Mouse (Mus musculus) intestine, embryonic 15.5 days (tissue): Measurements from ENCODE around the gene Unc45a. TPM values are rescaled to one million over a fixed set of nuclear protein-coding genes. Genes with fewer than 3 reads are reported as not detected.

Source experiments
- ATAC-seq: fragments of 200-750 bp; cut with Nextera tagmentation; 2 replicates; pipeline ENCODE4 v1.8.0; 2017; ENCODE audit warnings: moderate TSS enrichment, moderate library complexity
- H3K27ac ChIP-seq: fragments of 300-500 bp; sonication (generic); 2 replicates; pipeline ENCODE4 v1.5.1; 2015; ENCODE audit warnings: mild to moderate bottlenecking, inconsistent platforms
- H3K27me3 ChIP-seq: fragments of 300-500 bp; sonication (generic); replicated peaks from 2 replicates; pipeline ENCODE4 v1.6.1; 2015; ENCODE audit warnings: inconsistent platforms
- H3K36me3 ChIP-seq: fragments of 300-500 bp; sonication (generic); 2 replicates; pipeline ENCODE4 v1.6.1; 2015; ENCODE audit warnings: inconsistent platforms
- H3K4me1 ChIP-seq: fragments of 300-500 bp; sonication (generic); replicated peaks from 2 replicates; pipeline ENCODE4 v1.6.1; 2015; ENCODE audit warnings: inconsistent platforms
- H3K4me2 ChIP-seq: fragments of 300-500 bp; sonication (generic); replicated peaks from 2 replicates; pipeline ENCODE4 v1.6.1; 2015; ENCODE audit warnings: mild to moderate bottlenecking, inconsistent platforms
- H3K4me3 ChIP-seq: fragments of 300-500 bp; sonication (generic); replicated peaks from 2 replicates; pipeline ENCODE4 v1.5.1; 2015; ENCODE audit warnings: inconsistent platforms
- H3K9ac ChIP-seq: fragments of 300-500 bp; sonication (generic); 2 replicates; pipeline ENCODE4 v1.6.1; 2015; ENCODE audit warnings: inconsistent platforms
- H3K9me3 ChIP-seq: fragments of 300-500 bp; sonication (generic); 2 replicates; pipeline ENCODE4 v1.6.1; 2016; ENCODE audit warnings: inconsistent platforms
- whole genome bisulfite sequencing: fragments of 180-500 bp; shearing (Covaris S2); methylation state at CpG from one replicate; pipeline ENCODE4 v1.1.7; 2015; 5-methylcytosine and 5-hydroxymethylcytosine counted together
- polyA plus RNA-seq: library from polyadenylated mRNA; unstranded; fragments of >200 nt; fragmentation: Nextera tagmentation; extraction: Ambion mirVana; gene quantifications from 2 replicates; pipeline ENCODE4 v1.2.1, GENCODE M21; 2015

The Unc45a gene
- polyA plus RNA-seq, 1 experiment from 2014 or later, result 37.6 TPM

GRCm38 (mm10) chr7:80294062-80294763, 46.6 kb downstream of the Unc45a start, which contains the start of gene Prc1:
Gene Prc1 (plus strand): TSS chr7:80294450.
- WGBS, result under 1% methylated on average over 52 of the region's 52 CpGs
- Histone ChIP-seq H3K27ac (peak within 1 kb of the TSS; percentile 78), H3K4me1 (peaks cover 3% of the 10 kb centered on the region; the same call in 1 of the 2 replicates), H3K9me3 (no peaks in the 10 kb centered on the region), H3K27me3 (no peaks in the 10 kb centered on the region), H3K4me2 (peak within 1 kb of the TSS; percentile 64), H3K4me3 (peak within 1 kb of the TSS; percentile 66), H3K36me3 (0 out of 2 replicates have a peak, but pooled peaks cover 6% of the 10 kb centered on the region), H3K9ac (peak within 1 kb of the TSS; percentile 55)
- ATAC-seq, result peak; percentile 99

GRCm38 (mm10) chr7:80287736-80288135, 53.1 kb downstream of the Unc45a start:
- no peaks in the 10 kb centered on the region for H3K9me3 ChIP-seq
- H3K27me3 ChIP-seq, result no peaks in the 10 kb centered on the region
- 0 out of 2 replicates have a peak, but pooled peaks cover 2% of the 10 kb centered on the region for H3K4me1 ChIP-seq
- H3K9ac ChIP-seq, result no peak overlapping the region
- no peak overlapping the region for H3K4me2 ChIP-seq
- 80% methylated on average over 10 of the region's 10 CpGs for WGBS
- H3K4me3 ChIP-seq, result no peak overlapping the region
- peaks cover 50% of the 10 kb centered on the region for H3K36me3 ChIP-seq
- H3K27ac ChIP-seq, result no peak overlapping the region
- ATAC-seq, result no peak

GRCm38 (mm10) chr7:80285725-80286124, 55.1 kb downstream of the Unc45a start:
- WGBS, result 94% methylated on average over 6 of the region's 6 CpGs
- H3K27me3 ChIP-seq, result no peaks in the 10 kb centered on the region
- no peak for ATAC-seq
- H3K9ac ChIP-seq, result no peak overlapping the region
- H3K9me3 ChIP-seq, result no peaks in the 10 kb centered on the region
- no peak overlapping the region for H3K27ac ChIP-seq
- peaks cover 50% of the 10 kb centered on the region for H3K36me3 ChIP-seq
- no peak overlapping the region for H3K4me3 ChIP-seq
- H3K4me2 ChIP-seq, result no peak overlapping the region
- 0 out of 2 replicates have a peak, but pooled peaks cover 2% of the 10 kb centered on the region for H3K4me1 ChIP-seq

- no peak overlapping the region for H3K4me2 ChIP-seq
- ATAC-seq, result no peak
- 87% methylated on average over 5 of the region's 5 CpGs for WGBS
These were observed 56.4 kb downstream of the Unc45a start for GRCm38 (mm10) chr7:80284391-80284790.

GRCm38 (mm10) chr7:80283226-80283918, 57.4 kb downstream of the Unc45a start:
- Histone ChIP-seq H3K4me3 (no peak overlapping the region), H3K36me3 (peaks cover 48% of the 10 kb centered on the region), H3K27ac (no peak overlapping the region), H3K4me2 (no peak overlapping the region), H3K27me3 (no peaks in the 10 kb centered on the region), H3K9me3 (no peaks in the 10 kb centered on the region), H3K9ac (no peak overlapping the region), H3K4me1 (0 out of 2 replicates have a peak, but pooled peaks cover 2% of the 10 kb centered on the region)
- 82% methylated on average over 3 of the region's 3 CpGs for whole genome bisulfite sequencing
- no peak for ATAC-seq

More at GRCm38 (mm10) chr7:80284391-80284790, 56.4 kb downstream of the Unc45a start:
- Histone ChIP-seq H3K9me3 (no peaks in the 10 kb centered on the region), H3K36me3 (peaks cover 46% of the 10 kb centered on the region), H3K4me3 (no peak overlapping the region), H3K9ac (no peak overlapping the region), H3K27ac (no peak overlapping the region), H3K4me1 (0 out of 2 replicates have a peak, but pooled peaks cover 2% of the 10 kb centered on the region), H3K27me3 (no peaks in the 10 kb centered on the region)

- Histone ChIP-seq H3K4me2 (no peak overlapping the region), H3K27ac (no peak overlapping the region), H3K9ac (no peak overlapping the region), H3K4me1 (0 out of 2 replicates have a peak, but pooled peaks cover 2% of the 10 kb centered on the region), H3K27me3 (no peaks in the 10 kb centered on the region), H3K9me3 (no peaks in the 10 kb centered on the region), H3K4me3 (no peak overlapping the region), H3K36me3 (peaks cover 33% of the 10 kb centered on the region)
- 80% methylated on average over 3 of the region's 3 CpGs for WGBS
- ATAC-seq, result no peak
These were observed 59.2 kb downstream of the Unc45a start for GRCm38 (mm10) chr7:80281646-80282045.

- Histone ChIP-seq H3K27ac (no peak overlapping the region), H3K36me3 (peaks cover 29% of the 10 kb centered on the region), H3K4me2 (no peak overlapping the region), H3K9ac (no peak overlapping the region), H3K9me3 (no peaks in the 10 kb centered on the region), H3K27me3 (no peaks in the 10 kb centered on the region), H3K4me3 (no peak overlapping the region), H3K4me1 (0 out of 2 replicates have a peak, but pooled peaks cover 2% of the 10 kb centered on the region)
- no peak for ATAC-seq
- 92% methylated on average over 2 of the region's 2 CpGs for WGBS
These were observed 59.8 kb downstream of the Unc45a start for GRCm38 (mm10) chr7:80280998-80281397.

GRCm38 (mm10) chr7:80280032-80280431, 60.8 kb downstream of the Unc45a start:
- no peak overlapping the region for H3K4me3 ChIP-seq
- 0 out of 2 replicates have a peak, but pooled peaks cover 2% of the 10 kb centered on the region for H3K4me1 ChIP-seq
- H3K4me2 ChIP-seq, result no peak overlapping the region
- H3K27ac ChIP-seq, result no peak overlapping the region
- ATAC-seq, result no peak
- 0 out of 2 replicates have a peak, but pooled peaks cover 2% of the 10 kb centered on the region for H3K9me3 ChIP-seq
- H3K27me3 ChIP-seq, result no peaks in the 10 kb centered on the region
- H3K36me3 ChIP-seq, result peaks cover 29% of the 10 kb centered on the region
- no peak overlapping the region for H3K9ac ChIP-seq
- WGBS, result 80% methylated on average over 10 of the region's 10 CpGs

- H3K36me3 ChIP-seq, result peaks cover 30% of the 10 kb centered on the region
- 0 out of 2 replicates have a peak, but pooled peaks cover 5% of the 10 kb centered on the region for H3K9me3 ChIP-seq
- H3K4me3 ChIP-seq, result no peak overlapping the region
- H3K4me1 ChIP-seq, result no peaks in the 10 kb centered on the region
- no peak overlapping the region for H3K4me2 ChIP-seq
- 88% methylated on average over 4 of the region's 4 CpGs for WGBS
- H3K27ac ChIP-seq, result no peak overlapping the region
- H3K27me3 ChIP-seq, result no peaks in the 10 kb centered on the region
- ATAC-seq, result no peak
- no peak overlapping the region for H3K9ac ChIP-seq
These were observed 64.4 kb downstream of the Unc45a start for GRCm38 (mm10) chr7:80276374-80276773.

Other genes starting within 250 kb of the Unc45a start
- 520 and 568 TPM in 2 replicates for gene Idh2, start 225.6 kb downstream of the Unc45a start, polyA plus RNA-seq
- 16.8 and 16.9 TPM in 2 replicates for gene Sema4b, start 154.2 kb downstream of the Unc45a start, polyA plus RNA-seq
- 199 and 237 TPM in 2 replicates for gene Cib1, start 108.2 kb downstream of the Unc45a start, polyA plus RNA-seq
- gene Gdpgp1, start 108.1 kb downstream of the Unc45a start, polyA plus RNA-seq, result 6.5 and 6.6 TPM in 2 replicates
- 0.96 and 1.3 TPM in 2 replicates for gene Ttll13, start 94.6 kb downstream of the Unc45a start, polyA plus RNA-seq
- gene Ngrn, start 79.8 kb downstream of the Unc45a start, polyA plus RNA-seq, result 51.3 and 52.8 TPM in 2 replicates
- gene Vps33b, start 71.4 kb downstream of the Unc45a start, polyA plus RNA-seq, result 12.7 and 14.8 TPM in 2 replicates
- 118 and 121 TPM in 2 replicates for gene Prc1, start 46.6 kb downstream of the Unc45a start, polyA plus RNA-seq
- gene Rccd1, start 16.6 kb downstream of the Unc45a start, polyA plus RNA-seq, result 9.3 and 10.7 TPM in 2 replicates
- 14.7 and 15.4 TPM in 2 replicates for gene Hddc3, start 2.1 kb upstream of the Unc45a start, polyA plus RNA-seq
- 13.1 and 14.7 TPM in 2 replicates for gene Man2a2, start 30.4 kb upstream of the Unc45a start, polyA plus RNA-seq
- 11.2 and 11.5 TPM in 2 replicates for gene Fes, start 46.9 kb upstream of the Unc45a start, polyA plus RNA-seq
- 9.3 and 10.7 TPM in 2 replicates for gene Furin, start 64.4 kb upstream of the Unc45a start, polyA plus RNA-seq
- 16.8 and 17.4 TPM in 2 replicates for gene Blm, start 194.1 kb upstream of the Unc45a start, polyA plus RNA-seq